Mouse (Mus musculus) myocyte (in vitro differentiated cells): Measurements from ENCODE around the gene Wdr95.

Experiments used
- E2F4 ChIP-seq: IDR thresholded peaks from one replicate; pipeline ENCODE4 v1.6.1; 2011; ENCODE audit warnings: mild to moderate bottlenecking, control low read depth, moderate library complexity; ENCODE audit not compliant: insufficient read depth
- MYOD1 ChIP-seq, 3 experiments: IDR thresholded peaks; one replicate each; pipeline ENCODE4 v1.6.1; 2011; ENCODE audit warnings: control low read depth in 2 of 3, low read depth in 2 of 3, mild to moderate bottlenecking in 2 of 3, moderate library complexity in 1 of 3; ENCODE audit not compliant: insufficient read length in 2 of 3, control insufficient read depth in 1 of 3
- POLR2A ChIP-seq: IDR thresholded peaks from one replicate; pipeline ENCODE4 v1.6.1; 2011; ENCODE audit warnings: low read depth, mild to moderate bottlenecking, control low read depth, moderate library complexity; ENCODE audit not compliant: insufficient read length
- TCF12 ChIP-seq: IDR thresholded peaks from one replicate; pipeline ENCODE4 v1.6.1; 2011; ENCODE audit warnings: mild to moderate bottlenecking, control low read depth; ENCODE audit not compliant: poor library complexity, insufficient read depth, severe bottlenecking
- TCF3 ChIP-seq: IDR thresholded peaks from one replicate; pipeline ENCODE4 v1.6.1; 2011; ENCODE audit warnings: low read depth, control low read depth; ENCODE audit not compliant: insufficient read length

DNA sequence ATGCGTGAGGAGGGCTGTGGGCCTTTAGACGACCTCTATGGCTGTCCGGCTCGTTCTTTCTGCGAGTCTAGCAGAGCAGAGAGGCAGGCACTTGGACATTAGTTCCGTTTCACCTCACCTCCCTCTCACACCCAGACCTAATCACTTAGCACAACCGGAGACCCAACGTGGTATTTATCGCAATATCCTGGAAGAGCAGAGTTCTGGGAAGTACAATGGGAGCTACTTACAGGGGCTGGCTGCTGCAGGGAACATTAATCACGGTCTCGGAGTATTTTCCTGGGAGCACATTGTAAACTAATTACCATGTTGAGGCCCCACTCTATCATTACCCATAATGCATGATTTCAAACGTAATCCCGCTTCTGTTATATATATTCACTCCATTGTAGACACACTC is 18.2 kb upstream of the Wdr95 start:
- no peak for TF ChIP-seq TCF3
- TF ChIP-seq TCF12: no peak
- no peak for TF ChIP-seq POLR2A
- TF ChIP-seq E2F4: no peak
- no peak for TF ChIP-seq MYOD1 (IDR thresholded peaks at IDR 0.05; ENCODE audit: control insufficient read depth in 1 of 3, insufficient read length in 2 of 3, low read depth in 2 of 3)
